Comparison of ENCODE assay signal across 16 mouse cellular contexts in genomic region chr6:142941596-142942381, GRCm38 (mm10). TPM values are rescaled to one million over a fixed set of nuclear protein-coding genes. Genes with fewer than 3 reads are reported as not detected.
A peak's percentile ranks its signal among the peaks of the same experiment; 100 is the strongest.
DNase-seq lines count a peak whose midpoint lies in the region; ATAC-seq lines count a peak whose summit lies in the region.
"Had no signal": no experiment of that assay in that cellular context is flagged by ENCODE, and none has a peak within 500 bp of the region (broad histone marks: within the 10 kb centered on the region; RNA-seq: fewer than 3 reads in every experiment).

No protein-coding gene starts in this region.

- no peak for DNase-seq in neural tube, embryonic 10.5 days (ENCODE audit: extremely low spot score, low spot score)
- peak; percentile 30 to 55 for DNase-seq in kidney, postnatal 25 days
- no peak for DNase-seq in c-Kit-positive CD71-positive TER-119-positive erythroid progenitor cells, embryonic 14.5 days (ENCODE audit: low spot score)
- DNase-seq in embryonic facial prominence, embryonic 10.5 days (ENCODE audit: low spot score) = no peak
- no peak for DNase-seq in ovary, postnatal 14 days (ENCODE audit: low spot score)
- DNase-seq: heart, adult 2 months; lung, postnatal 14 days had no signal

- H3K4me1 ChIP-seq in hindbrain, embryonic 13.5 days (replicated peaks) = peaks cover 39% of the 10 kb centered on the region
- peaks cover 9% of the 10 kb centered on the region for H3K4me1 ChIP-seq in hindbrain, embryonic 16.5 days (ENCODE audit: control insufficient read depth, insufficient read depth, low read depth, low read length)
- H3K4me1 ChIP-seq in neural tube, embryonic 13.5 days (replicated peaks) = peaks cover 55% of the 10 kb centered on the region
- H3K4me1 ChIP-seq in embryonic facial prominence, embryonic 10.5 days = peaks cover 11% of the 10 kb centered on the region

- H3K36me3 ChIP-seq in hindbrain, embryonic 13.5 days = peaks cover 9% of the 10 kb centered on the region
- H3K36me3 ChIP-seq in hindbrain, embryonic 16.5 days (ENCODE audit: control insufficient read depth, insufficient read depth, low read length) = no peaks in the 10 kb centered on the region; the same call in 1 of the 2 replicates
- peaks cover 18% of the 10 kb centered on the region for H3K36me3 ChIP-seq in neural tube, embryonic 13.5 days
- H3K36me3 ChIP-seq in embryonic facial prominence, embryonic 10.5 days (replicated peaks) = no peaks in the 10 kb centered on the region; the same call in 1 of the 2 replicates
- H3K36me3 ChIP-seq: embryonic facial prominence, embryonic 12.5 days; limb, embryonic 10.5 days had no signal

- H3K27ac ChIP-seq in hindbrain, embryonic 13.5 days = peak overlapping the region; percentile 64
- no peak overlapping the region for H3K27ac ChIP-seq in hindbrain, embryonic 16.5 days (ENCODE audit: low read depth, low read length)
- peak overlapping the region; percentile 54 for H3K27ac ChIP-seq in neural tube, embryonic 13.5 days (replicated peaks)
- no peak overlapping the region for H3K27ac ChIP-seq in embryonic facial prominence, embryonic 10.5 days (replicated peaks)
- H3K27ac ChIP-seq: embryonic facial prominence, embryonic 12.5 days; forebrain, embryonic 10.5 days; heart, adult 2 months; limb, embryonic 10.5 days; liver, embryonic 14.5 days; neural tube, embryonic 12.5 days had no signal

- 80% methylated on average over 11 of the region's 11 CpGs for WGBS in hindbrain, embryonic 13.5 days
- 78% methylated on average over 11 of the region's 11 CpGs for WGBS in hindbrain, embryonic 16.5 days
- 83% methylated on average over 11 of the region's 11 CpGs for WGBS in neural tube, embryonic 13.5 days
- 88% methylated on average over 11 of the region's 11 CpGs for WGBS in embryonic facial prominence, embryonic 10.5 days

- H3K9me3 ChIP-seq in hindbrain, embryonic 13.5 days = no peaks in the 10 kb centered on the region
- no peaks in the 10 kb centered on the region for H3K9me3 ChIP-seq in hindbrain, embryonic 16.5 days (ENCODE audit: control insufficient read depth, low read length)
- no peaks in the 10 kb centered on the region for H3K9me3 ChIP-seq in neural tube, embryonic 13.5 days
- no peaks in the 10 kb centered on the region for H3K9me3 ChIP-seq in embryonic facial prominence, embryonic 10.5 days
- H3K9me3 ChIP-seq: embryonic facial prominence, embryonic 12.5 days; limb, embryonic 10.5 days; neural tube, embryonic 12.5 days had no signal

- H3K27me3 ChIP-seq in hindbrain, embryonic 13.5 days = no peaks in the 10 kb centered on the region
- H3K27me3 ChIP-seq in hindbrain, embryonic 16.5 days (replicated peaks; ENCODE audit: control insufficient read depth, insufficient read depth, low read length) = no peaks in the 10 kb centered on the region
- H3K27me3 ChIP-seq in neural tube, embryonic 13.5 days = no peaks in the 10 kb centered on the region
- no peaks in the 10 kb centered on the region for H3K27me3 ChIP-seq in embryonic facial prominence, embryonic 10.5 days (replicated peaks; ENCODE audit: low read depth, poor library complexity, severe bottlenecking)
- H3K27me3 ChIP-seq: embryonic facial prominence, embryonic 12.5 days; neural tube, embryonic 12.5 days had no signal

- H3K4me2 ChIP-seq in hindbrain, embryonic 13.5 days = no peak overlapping the region
- H3K4me2 ChIP-seq in hindbrain, embryonic 16.5 days (ENCODE audit: low read length) = no peak overlapping the region
- H3K4me2 ChIP-seq in neural tube, embryonic 13.5 days = no peak overlapping the region
- H3K4me2 ChIP-seq: embryonic facial prominence, embryonic 12.5 days; midbrain, embryonic 11.5 days; neural tube, embryonic 12.5 days had no signal

- no peak overlapping the region for H3K9ac ChIP-seq in hindbrain, embryonic 13.5 days
- H3K9ac ChIP-seq in hindbrain, embryonic 16.5 days (ENCODE audit: low read depth, low read length) = no peak overlapping the region
- H3K9ac ChIP-seq in neural tube, embryonic 13.5 days = no peak overlapping the region
- H3K9ac ChIP-seq: embryonic facial prominence, embryonic 12.5 days; liver, embryonic 14.5 days; neural tube, embryonic 12.5 days had no signal

- ATAC-seq in hindbrain, embryonic 13.5 days (ENCODE audit: low FRiP score) = no peak
- ATAC-seq in hindbrain, embryonic 16.5 days = no peak
- no peak for ATAC-seq in neural tube, embryonic 13.5 days (ENCODE audit: low read depth)

- H3K4me3 ChIP-seq in hindbrain, embryonic 13.5 days = no peak overlapping the region
- H3K4me3 ChIP-seq in hindbrain, embryonic 16.5 days (ENCODE audit: low read length) = no peak overlapping the region
- H3K4me3 ChIP-seq in neural tube, embryonic 13.5 days = no peak overlapping the region
- H3K4me3 ChIP-seq in embryonic facial prominence, embryonic 10.5 days = no peak overlapping the region
- H3K4me3 ChIP-seq: embryonic facial prominence, embryonic 12.5 days; forebrain, embryonic 10.5 days; heart, adult 2 months; limb, embryonic 10.5 days; neural tube, embryonic 12.5 days had no signal

RNA-seq across cellular contexts. Expression of gene St8sia1, which starts 22.5 kb away (rescaled TPM):
- 7.6 and 7.7 TPM in 2 replicates for polyA plus RNA-seq in hindbrain, embryonic 13.5 days (2015; fragmentation: Nextera tagmentation; extraction: Ambion mirVana)
- polyA plus RNA-seq in hindbrain, embryonic 16.5 days (2015; fragmentation: Nextera tagmentation; extraction: Ambion mirVana) = 6.0 and 6.5 TPM in 2 replicates
- polyA plus RNA-seq in neural tube, embryonic 13.5 days (2015; fragmentation: Nextera tagmentation; extraction: Ambion mirVana) = 9.8 and 10.0 TPM in 2 replicates
- polyA plus RNA-seq in embryonic facial prominence, embryonic 10.5 days (2016; fragmentation: Nextera tagmentation; extraction: Ambion mirVana) = 1.6 and 2.4 TPM in 2 replicates

Comparison
In these comparisons a context has a peak if more than half of its experiments do, and no peak if none do; other contexts are left out.
1. H3K27ac ChIP-seq: peak in hindbrain, embryonic 13.5 days (single experiment) and neural tube, embryonic 13.5 days (single experiment); none in hindbrain, embryonic 16.5 days (single experiment) and embryonic facial prominence, embryonic 10.5 days (single experiment).
2. DNase-seq: peak in kidney, postnatal 25 days (2 of 2); none in neural tube, embryonic 10.5 days (single experiment), c-Kit-positive CD71-positive TER-119-positive erythroid progenitor cells, embryonic 14.5 days (single experiment), embryonic facial prominence, embryonic 10.5 days (single experiment) and ovary, postnatal 14 days (single experiment).